Comparison of ENCODE assay signal across 19 mouse cellular contexts in genomic region chr3:152457308-152458035, GRCm38 (mm10).
DNase-seq lines count a peak whose midpoint lies in the region; ATAC-seq and TF ChIP-seq lines count a peak whose summit lies in the region.
"Had no signal": no experiment of that assay in that cellular context is flagged by ENCODE, and none has a peak within 500 bp of the region (broad histone marks: within the 10 kb centered on the region; RNA-seq: fewer than 3 reads in every experiment).

No protein-coding gene starts in this region.

- peaks cover 18 to 32% of the 10 kb centered on the region in 2 experiments for H3K36me3 ChIP-seq in MEL (ENCODE audit: control insufficient read depth in 1 of 2, insufficient read depth in 2 of 2, low read length in 2 of 2)
- peaks cover 73% of the 10 kb centered on the region for H3K36me3 ChIP-seq in heart, embryonic 14.5 days (ENCODE audit: control insufficient read depth, insufficient read depth, low read length)
- H3K36me3 ChIP-seq in liver, embryonic 16.5 days (ENCODE audit: control insufficient read depth, insufficient read depth): peaks cover 27% of the 10 kb centered on the region

- no peak overlapping the region for H3K4me3 ChIP-seq in MEL (ENCODE audit: control insufficient read depth in 1 of 2, insufficient read depth in 1 of 2, low read depth in 2 of 2, low read length in 2 of 2)
- H3K4me3 ChIP-seq in heart, embryonic 14.5 days (ENCODE audit: control insufficient read depth in 1 of 2, insufficient read depth in 1 of 2, low read depth in 1 of 2, low read length in 2 of 2): no peak overlapping the region
- no peak overlapping the region for H3K4me3 ChIP-seq in liver, embryonic 16.5 days (ENCODE audit: low read depth, low read length)
- H3K4me3 ChIP-seq: embryonic facial prominence, embryonic 13.5 days; forebrain, embryonic 12.5 days; hindbrain, embryonic 12.5 days; limb, embryonic 10.5 days; lung, embryonic 15.5 days; midbrain, embryonic 10.5 days had no signal

- DNase-seq in 3T3-L1 (ENCODE audit: low read depth, low spot score) (peak; percentile 10), MEL (ENCODE audit: low read depth, low spot score) (peak; percentile 84)
- no peak for DNase-seq in adrenal gland, adult (ENCODE audit: inconsistent age in 2 of 2, low spot score in 1 of 2)
- DNase-seq in left cerebral cortex, adult 11 months (ENCODE audit: low spot score): no peak
- DNase-seq: adrenal gland, postnatal 25 days; cerebellum, postnatal 25 days; kidney, adult 11 months; kidney, postnatal 36 days; right cerebral cortex, postnatal 25 days had no signal

- H3K4me2 ChIP-seq in heart, embryonic 14.5 days (ENCODE audit: low read length): no peak overlapping the region
- no peak overlapping the region for H3K4me2 ChIP-seq in liver, embryonic 16.5 days (ENCODE audit: low read depth, low read length)
- H3K4me2 ChIP-seq: embryonic facial prominence, embryonic 13.5 days; forebrain, embryonic 12.5 days; hindbrain, embryonic 12.5 days; lung, embryonic 15.5 days had no signal

- H3K79me2 ChIP-seq in MEL (ENCODE audit: control insufficient read depth, insufficient read depth, low read length, poor library complexity): no peaks in the 10 kb centered on the region

- H3K27ac ChIP-seq in MEL (ENCODE audit: control insufficient read depth, low read depth, low read length): peak overlapping the region; percentile 57
- H3K27ac ChIP-seq in heart, embryonic 14.5 days (replicated peaks in 1 of 2; ENCODE audit: control insufficient read depth in 1 of 2, insufficient read depth in 1 of 2, low read depth in 2 of 2, low read length in 2 of 2): peak overlapping the region; percentile 63 to 67
- H3K27ac ChIP-seq in liver, embryonic 16.5 days (ENCODE audit: low read length): no peak overlapping the region
- H3K27ac ChIP-seq: embryonic facial prominence, embryonic 13.5 days; forebrain, embryonic 12.5 days; hindbrain, embryonic 12.5 days; limb, embryonic 10.5 days; lung, embryonic 15.5 days; midbrain, embryonic 10.5 days had no signal

- TF ChIP-seq POLR2A in MEL (IDR thresholded peaks at IDR 0.05; ENCODE audit: control insufficient read depth in 1 of 2, insufficient read depth in 1 of 2, low read depth in 1 of 2, low read length in 2 of 2, poor library complexity in 1 of 2): no peak

- peaks cover 5% of the 10 kb centered on the region in 2 experiments for H3K4me1 ChIP-seq in MEL (ENCODE audit: control insufficient read depth in 1 of 2, insufficient read depth in 2 of 2, low read length in 2 of 2)
- H3K4me1 ChIP-seq in heart, embryonic 14.5 days (ENCODE audit: control insufficient read depth in 2 of 2, insufficient read depth in 2 of 2, low read length in 2 of 2): peaks cover 4 to 24% of the 10 kb centered on the region in 2 experiments; a peak in 3 of 4 replicates
- peaks cover 6% of the 10 kb centered on the region for H3K4me1 ChIP-seq in liver, embryonic 16.5 days (ENCODE audit: control insufficient read depth, low read depth, low read length)
- H3K4me1 ChIP-seq: forebrain, embryonic 12.5 days; hindbrain, embryonic 12.5 days; lung, embryonic 15.5 days; midbrain, embryonic 10.5 days had no signal

- H3K9ac ChIP-seq in MEL (ENCODE audit: control insufficient read depth, low read depth, low read length, poor library complexity, severe bottlenecking): no peak overlapping the region
- no peak overlapping the region for H3K9ac ChIP-seq in heart, embryonic 14.5 days (ENCODE audit: low read length)
- no peak overlapping the region for H3K9ac ChIP-seq in liver, embryonic 16.5 days (ENCODE audit: low read depth, low read length)
- H3K9ac ChIP-seq: embryonic facial prominence, embryonic 13.5 days; forebrain, embryonic 12.5 days; hindbrain, embryonic 12.5 days; lung, embryonic 15.5 days had no signal

- TF ChIP-seq RAD21 in MEL (IDR thresholded peaks at IDR 0.05; ENCODE audit: low read depth, low read length): no peak

- no peak for TF ChIP-seq CTCF in MEL (IDR thresholded peaks at IDR 0.05 in 2 of 3, conservative IDR thresholded peaks at IDR 0.05 in 1 of 3; ENCODE audit: control insufficient read depth in 1 of 3, insufficient read depth in 1 of 3, low read depth in 2 of 3, low read length in 3 of 3, poor library complexity in 1 of 3, severe bottlenecking in 1 of 3)

- no peaks in the 10 kb centered on the region for H3K9me3 ChIP-seq in MEL (replicated peaks; ENCODE audit: insufficient read depth, low read length)
- H3K9me3 ChIP-seq in heart, embryonic 14.5 days (ENCODE audit: control insufficient read depth, low read length): no peaks in the 10 kb centered on the region
- no peaks in the 10 kb centered on the region for H3K9me3 ChIP-seq in liver, embryonic 16.5 days (replicated peaks; ENCODE audit: control insufficient read depth, low read length)
- H3K9me3 ChIP-seq: embryonic facial prominence, embryonic 13.5 days; forebrain, embryonic 12.5 days; hindbrain, embryonic 12.5 days; limb, embryonic 10.5 days; lung, embryonic 15.5 days; midbrain, embryonic 10.5 days had no signal

- WGBS in heart, embryonic 14.5 days: 44% methylated on average over 2 of the region's 2 CpGs
- WGBS in liver, embryonic 16.5 days (ENCODE audit: insufficient replicate concordance): 39% methylated on average over 2 of the region's 2 CpGs

- H3K27me3 ChIP-seq in MEL (ENCODE audit: control insufficient read depth in 1 of 2, insufficient read depth in 2 of 2, low read length in 2 of 2): no peaks in the 10 kb centered on the region
- no peaks in the 10 kb centered on the region for H3K27me3 ChIP-seq in heart, embryonic 14.5 days (ENCODE audit: control insufficient read depth, insufficient read depth, low read length)
- no peaks in the 10 kb centered on the region for H3K27me3 ChIP-seq in liver, embryonic 16.5 days (ENCODE audit: control insufficient read depth, insufficient read depth, low read depth, low read length)
- H3K27me3 ChIP-seq: CH12.LX; embryonic facial prominence, embryonic 13.5 days; forebrain, embryonic 12.5 days; hindbrain, embryonic 12.5 days; lung, embryonic 15.5 days had no signal

- TF ChIP-seq EP300 in MEL (IDR thresholded peaks at IDR 0.05; ENCODE audit: low read depth in 1 of 2, low read length in 2 of 2): peak; percentile 96 to 98

- ATAC-seq in heart, embryonic 14.5 days (ENCODE audit: insufficient number of reproducible peaks, insufficient read depth, low FRiP score, low read depth): peak; percentile 78
- peak; percentile 66 for ATAC-seq in liver, embryonic 16.5 days (ENCODE audit: low read depth)
- no peak for ATAC-seq in inflammation-experienced regulatory T-cells, adult 6 months

TF ChIP-seq in MEL, 35 proteins besides CTCF, POLR2A, EP300 and RAD21:
- no peak for TF ChIP-seq CHD1 (IDR thresholded peaks at IDR 0.05; ENCODE audit: low read depth, low read length)
- TF ChIP-seq TAL1 (IDR thresholded peaks at IDR 0.05; ENCODE audit: low read length): peak; percentile 89
- TF ChIP-seq MYC (IDR thresholded peaks at IDR 0.05; ENCODE audit: low read depth, low read length): peak; percentile 77
- peak; percentile 90 for TF ChIP-seq SIN3A (IDR thresholded peaks at IDR 0.05; ENCODE audit: low read length)
- peak; percentile 49; the same call in 1 of the 2 replicates for TF ChIP-seq MAFK (IDR thresholded peaks at IDR 0.05; ENCODE audit: borderline replicate concordance, low read depth, low read length)
- TF ChIP-seq ELF1 (IDR thresholded peaks at IDR 0.05; ENCODE audit: low read depth, low read length): peak; percentile 64
- peak; percentile 55; the same call in 1 of the 2 replicates for TF ChIP-seq JUND (IDR thresholded peaks at IDR 0.05; ENCODE audit: low read depth, low read length)
- no peak for TF ChIP-seq UBTF (IDR thresholded peaks at IDR 0.05; ENCODE audit: borderline replicate concordance, insufficient read depth, low read depth, low read length)
- TF ChIP-seq MXI1 (IDR thresholded peaks at IDR 0.05; ENCODE audit: low read depth, low read length): peak; percentile 74
- TF ChIP-seq MYB (IDR thresholded peaks at IDR 0.05; ENCODE audit: low read depth, low read length): peak; percentile 38; the same call in 1 of the 2 replicates
- peak; percentile 96 for TF ChIP-seq ETS1 (IDR thresholded peaks at IDR 0.05; ENCODE audit: low read depth, low read length)
- TF ChIP-seq BHLHE40 (IDR thresholded peaks at IDR 0.05; ENCODE audit: borderline replicate concordance, low read depth, low read length): peak; percentile 74; the same call in 1 of the 2 replicates
- peak; percentile 60 for TF ChIP-seq USF1 (IDR thresholded peaks at IDR 0.05; ENCODE audit: low read depth, low read length)
- TF ChIP-seq ZKSCAN1 (IDR thresholded peaks at IDR 0.05; ENCODE audit: low read depth, low read length): no peak
- peak; percentile 98 for TF ChIP-seq TCF12 (IDR thresholded peaks at IDR 0.05; ENCODE audit: low read depth, low read length)
- no peak for TF ChIP-seq SMC3 (IDR thresholded peaks at IDR 0.05; ENCODE audit: low read depth, low read length)
- TF ChIP-seq ZMIZ1 (IDR thresholded peaks at IDR 0.05; ENCODE audit: low read depth, low read length): no peak
- TF ChIP-seq KAT2A (conservative IDR thresholded peaks at IDR 0.05; ENCODE audit: low read depth, low read length): no peak
- TF ChIP-seq RCOR1 (IDR thresholded peaks at IDR 0.05; ENCODE audit: low read depth, low read length): peak; percentile 97
- peak; percentile 72 for TF ChIP-seq MAX (IDR thresholded peaks at IDR 0.05; ENCODE audit: low read length)
- no peak for TF ChIP-seq CHD2 (IDR thresholded peaks at IDR 0.05; ENCODE audit: low read length)
- peak; percentile 67 for TF ChIP-seq POLR2AphosphoS2 (IDR thresholded peaks at IDR 0.05; ENCODE audit: low read length)
- peak; percentile 97 for TF ChIP-seq GATA1 (IDR thresholded peaks at IDR 0.05; ENCODE audit: low read depth, low read length)
- no peak for TF ChIP-seq MEF2A (IDR thresholded peaks at IDR 0.05; ENCODE audit: extremely low read depth, insufficient replicate concordance, low read depth, low read length, poor library complexity, severe bottlenecking)
TF ChIP-seq in MEL: peak in this region for 16.

Comparison
In these comparisons a context has a peak if more than half of its experiments do, and no peak if none do; other contexts are left out.
1. DNase-seq: peak in 3T3-L1 (single experiment) and MEL (single experiment); none in adrenal gland, adult (0 of 2) and left cerebral cortex, adult 11 months (single experiment).